8 mouse cellular contexts compared by ENCODE assay signal in genomic region chr7:37842000-37842513, GRCm38 (mm10).
DNase-seq lines count a peak whose midpoint lies in the region; ATAC-seq and TF ChIP-seq lines count a peak whose summit lies in the region.

No protein-coding gene starts in this region.

- H3K27me3 ChIP-seq in heart, embryonic 11.5 days (ENCODE audit: control insufficient read depth, insufficient read depth, low read length): no peaks in the 10 kb centered on the region
- no peaks in the 10 kb centered on the region for H3K27me3 ChIP-seq in intestine, postnatal 0 days (replicated peaks; ENCODE audit: control insufficient read depth, insufficient read depth, low read length)
- no peaks in the 10 kb centered on the region for H3K27me3 ChIP-seq in neural tube, embryonic 15.5 days (replicated peaks)

- DNase-seq in heart, adult 8-10 months (ENCODE audit: low spot score): no peak
- DNase-seq in ovary, postnatal 10 days (ENCODE audit: low spot score): peak; percentile 2
- DNase-seq in ovary, postnatal 36 days (ENCODE audit: low spot score): no peak
- DNase-seq in cerebellum, adult 11 months: no peak

- no peak overlapping the region for H3K27ac ChIP-seq in heart, embryonic 11.5 days (ENCODE audit: low read depth, low read length)
- no peak overlapping the region for H3K27ac ChIP-seq in intestine, postnatal 0 days (ENCODE audit: low read depth, low read length)
- H3K27ac ChIP-seq in neural tube, embryonic 15.5 days (replicated peaks): peak overlapping the region; percentile 70

- H3K9ac ChIP-seq in heart, embryonic 11.5 days (ENCODE audit: low read depth, low read length): peak overlapping the region; percentile 12
- H3K9ac ChIP-seq in intestine, postnatal 0 days (ENCODE audit: low read depth, low read length): no peak overlapping the region
- H3K9ac ChIP-seq in neural tube, embryonic 15.5 days (replicated peaks): peak overlapping the region; percentile 20

- no peaks in the 10 kb centered on the region for H3K36me3 ChIP-seq in heart, embryonic 11.5 days (ENCODE audit: control insufficient read depth, insufficient read depth, low read length)
- no peaks in the 10 kb centered on the region for H3K36me3 ChIP-seq in intestine, postnatal 0 days (ENCODE audit: control insufficient read depth, insufficient read depth)
- no peaks in the 10 kb centered on the region for H3K36me3 ChIP-seq in neural tube, embryonic 15.5 days

- no peaks in the 10 kb centered on the region for H3K9me3 ChIP-seq in heart, embryonic 11.5 days (replicated peaks; ENCODE audit: control insufficient read depth, low read length)
- H3K9me3 ChIP-seq in intestine, postnatal 0 days (ENCODE audit: control insufficient read depth): no peaks in the 10 kb centered on the region
- no peaks in the 10 kb centered on the region for H3K9me3 ChIP-seq in neural tube, embryonic 15.5 days (replicated peaks)

- peak overlapping the region; percentile 57 for H3K4me2 ChIP-seq in heart, embryonic 11.5 days
- peak overlapping the region; percentile 53 for H3K4me2 ChIP-seq in intestine, postnatal 0 days (replicated peaks; ENCODE audit: low read depth)
- H3K4me2 ChIP-seq in neural tube, embryonic 15.5 days: peak overlapping the region; percentile 53

- peak overlapping the region; percentile 13; the same call in 1 of the 2 replicates for H3K4me3 ChIP-seq in heart, embryonic 11.5 days (ENCODE audit: low read depth, low read length)
- no peak overlapping the region for H3K4me3 ChIP-seq in intestine, postnatal 0 days (ENCODE audit: low read depth, low read length)
- H3K4me3 ChIP-seq in neural tube, embryonic 15.5 days (replicated peaks): peak overlapping the region; percentile 23

- 2% methylated on average over 14 of the region's 14 CpGs for WGBS in heart, embryonic 11.5 days (ENCODE audit: insufficient replicate concordance)
- WGBS in intestine, postnatal 0 days: 8% methylated on average over 14 of the region's 14 CpGs
- WGBS in neural tube, embryonic 15.5 days: under 1% methylated on average over 14 of the region's 14 CpGs

- TF ChIP-seq CTCF in intestine, postnatal 0 days (IDR thresholded peaks at IDR 0.05; ENCODE audit: low read depth): no peak

- ATAC-seq in heart, embryonic 11.5 days (replicated peaks; ENCODE audit: insufficient number of reproducible peaks, low FRiP score, low TSS enrichment): no peak; the same call in 1 of the 2 replicates
- ATAC-seq in intestine, postnatal 0 days: peak; percentile 31; the same call in 1 of the 2 replicates
- peak; percentile 77 for ATAC-seq in neural tube, embryonic 15.5 days (ENCODE audit: low FRiP score)
- ATAC-seq in megakaryocyte-erythroid progenitor cell, adult 5-6 weeks (replicated peaks; ENCODE audit: low FRiP score, low TSS enrichment, poor library complexity, severe bottlenecking): no peak

- H3K4me1 ChIP-seq in heart, embryonic 11.5 days (ENCODE audit: control insufficient read depth, insufficient read depth, low read length): peaks cover 16% of the 10 kb centered on the region
- H3K4me1 ChIP-seq in intestine, postnatal 0 days (replicated peaks; ENCODE audit: control insufficient read depth, insufficient read depth, low read length): 0 out of 2 replicates have a peak, but pooled peaks cover 5% of the 10 kb centered on the region
- H3K4me1 ChIP-seq in neural tube, embryonic 15.5 days: peaks cover 14% of the 10 kb centered on the region

Comparison
In these comparisons a context has a peak if more than half of its experiments do, and no peak if none do; other contexts are left out.
1. ATAC-seq: peak in intestine, postnatal 0 days (single experiment) and neural tube, embryonic 15.5 days (single experiment); none in heart, embryonic 11.5 days (single experiment) and megakaryocyte-erythroid progenitor cell, adult 5-6 weeks (single experiment).
2. Peak in every context shown above with its lines, with median percentiles within 50 percentile points of each other: H3K4me2 ChIP-seq.